Mouse (Mus musculus) gastrocnemius, postnatal 25 days (tissue): ENCODE results near the gene Xntrpc. TPM values are rescaled to one million over a fixed set of nuclear protein-coding genes. Genes with fewer than 3 reads are reported as not detected.

Experiments
- total RNA-seq, 2 experiments: library from RNA; stranded (reverse); gene quantifications; 1 replicate in 1 of 2; 2 replicates in 1 of 2; pipeline ENCODE4 v1.2.3; 2021

Xntrpc gene
- total RNA-seq, 2 experiments from 2014 or later = 0.80 TPM; not detected in 1

Other genes starting within 250 kb of the Xntrpc start
- gene Phox2a, start 247.4 kb upstream of the Xntrpc start, total RNA-seq = not detected
- gene Inppl1, start 227.5 kb upstream of the Xntrpc start, total RNA-seq = 10 to 100 TPM; 79.7 to 88.0 TPM
- gene Folr2, start 208.5 kb upstream of the Xntrpc start, total RNA-seq = 1 to 10 TPM; 2.0 to 5.4 TPM
- 10 to 100 TPM; 14.2 to 17.6 TPM for gene Anapc15, start 202.0 kb upstream of the Xntrpc start, total RNA-seq
- under 1 TPM; 0.67 to 0.77 TPM for gene Folr1, start 194.9 kb upstream of the Xntrpc start, total RNA-seq
- gene Lamtor1, start 159.8 kb upstream of the Xntrpc start, total RNA-seq = 100 to 1,000 TPM in 1 of 2 experiments, 10 to 100 TPM in 1; 94.3 to 103 TPM
- not detected for gene Tomt, start 159.4 kb upstream of the Xntrpc start, total RNA-seq
- gene Lrrc51, start 131.8 kb upstream of the Xntrpc start, total RNA-seq = 1 to 10 TPM; 3.0 to 4.2 TPM
- 10 to 100 TPM; 43.8 to 46.7 TPM for gene Numa1, start 131.6 kb upstream of the Xntrpc start, total RNA-seq
- gene Il18bp, start 47.0 kb upstream of the Xntrpc start, total RNA-seq = 1 to 10 TPM; 1.9 to 2.7 TPM
- gene Rnf121, start 244 bp upstream of the Xntrpc start, total RNA-seq = 10 to 100 TPM; 22.4 to 24.2 TPM
- 1 to 10 TPM; 4.5 to 5.1 TPM for gene Xndc1, start 202 bp upstream of the Xntrpc start, total RNA-seq
- 1 to 10 TPM in 1 of 2 experiments, under 1 TPM in 1; 0.43 to 1.1 TPM for gene Trpc2, start 17.4 kb downstream of the Xntrpc start, total RNA-seq
- 100 to 1,000 TPM; 383 to 418 TPM for gene Art1, start 36.0 kb downstream of the Xntrpc start, total RNA-seq
- gene Art5, start 43.8 kb downstream of the Xntrpc start, total RNA-seq = 10 to 100 TPM; 10.2 to 10.3 TPM
- gene Chrna10, start 51.1 kb downstream of the Xntrpc start, total RNA-seq = not detected
- gene Nup98, start 144.5 kb downstream of the Xntrpc start, total RNA-seq = 10 to 100 TPM; 19.9 to 22.9 TPM
- gene Pgap2, start 144.5 kb downstream of the Xntrpc start, total RNA-seq = 10 to 100 TPM; 19.5 to 24.9 TPM
- gene Rhog, start 190.3 kb downstream of the Xntrpc start, total RNA-seq = 10 to 100 TPM; 14.6 to 15.5 TPM
- gene Stim1, start 202.1 kb downstream of the Xntrpc start, total RNA-seq = 100 to 1,000 TPM; 169 to 171 TPM